Mouse (Mus musculus) testis, adult 2 months (tissue): ENCODE results near the gene Csmd2.

Source experiments
- CTCF ChIP-seq: fragments of 200-500 bp; IDR thresholded peaks from 2 replicates; pipeline ENCODE4 v1.5.1; 2012; ENCODE audit warnings: low read depth, mild to moderate bottlenecking, inconsistent platforms, low read length, moderate library complexity; ENCODE audit not compliant: control insufficient read depth, insufficient read depth, insufficient replicate concordance
- POLR2A ChIP-seq: fragments of 200-500 bp; IDR thresholded peaks from 2 replicates; pipeline ENCODE4 v1.6.1; 2012; ENCODE audit warnings: low read depth, mild to moderate bottlenecking, inconsistent platforms, low read length, moderate library complexity; ENCODE audit not compliant: control insufficient read depth

DNA sequence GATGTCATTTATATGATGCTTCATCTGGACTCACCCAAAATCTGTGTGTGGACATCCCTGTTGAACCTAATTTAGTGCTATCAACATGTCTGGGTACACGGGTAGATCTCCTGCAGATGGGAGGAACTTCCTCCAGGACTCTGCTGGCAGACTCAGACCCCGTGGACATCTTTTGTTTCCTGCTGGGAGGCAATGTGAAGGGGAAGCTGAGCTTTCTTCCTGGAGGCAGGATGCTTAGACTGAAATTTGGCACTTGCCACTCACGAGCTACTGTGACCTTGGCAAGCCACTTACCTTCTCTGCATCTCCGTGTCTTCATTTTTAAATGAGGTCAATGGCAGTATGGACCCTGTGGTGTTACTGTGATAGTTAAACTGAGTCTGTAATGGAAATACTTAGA is 378.2 kb downstream of the Csmd2 start:
- TF ChIP-seq CTCF (no peak), POLR2A (no peak)
